Mouse (Mus musculus) kidney, embryonic 16.5 days (tissue): ENCODE results near the gene Phc1. TPM values are rescaled to one million over a fixed set of nuclear protein-coding genes. Genes with fewer than 3 reads are reported as not detected.
A peak's percentile ranks its signal among the peaks of the same experiment; 100 is the strongest.

Experiments
- ATAC-seq: fragments of 200-750 bp; cut with Nextera tagmentation; 2 replicates; pipeline ENCODE4 v1.8.0; 2017; ENCODE audit warnings: moderate TSS enrichment; ENCODE audit not compliant: low FRiP score, low TSS enrichment
- H3K27ac ChIP-seq: fragments of 300-500 bp; sonication (generic); 2 replicates; pipeline ENCODE4 v1.5.1; 2014; ENCODE audit warnings: low read length
- H3K27me3 ChIP-seq: fragments of 300-500 bp; sonication (generic); 2 replicates; pipeline ENCODE4 v1.6.1; 2014; ENCODE audit warnings: low read length, control low read depth, mixed read lengths; ENCODE audit not compliant: insufficient read depth
- H3K36me3 ChIP-seq: fragments of 300-500 bp; sonication (generic); 2 replicates; pipeline ENCODE4 v1.6.1; 2014; ENCODE audit warnings: low read length, control low read depth, mixed read lengths; ENCODE audit not compliant: insufficient read depth
- H3K4me1 ChIP-seq: fragments of 300-500 bp; sonication (generic); 2 replicates; pipeline ENCODE4 v1.6.1; 2014; ENCODE audit warnings: low read length, control low read depth, mixed read lengths; ENCODE audit not compliant: insufficient read depth
- H3K4me2 ChIP-seq: fragments of 300-500 bp; sonication (generic); replicated peaks from 2 replicates; pipeline ENCODE4 v1.6.1; 2014; ENCODE audit warnings: low read depth, low read length
- H3K4me3 ChIP-seq: fragments of 300-500 bp; sonication (generic); 2 replicates; pipeline ENCODE4 v1.5.1; 2014; ENCODE audit warnings: mild to moderate bottlenecking, low read length
- H3K9ac ChIP-seq: fragments of 300-500 bp; sonication (generic); replicated peaks from 2 replicates; pipeline ENCODE4 v1.6.1; 2014; ENCODE audit warnings: low read length
- H3K9me3 ChIP-seq: fragments of 300-500 bp; sonication (generic); 2 replicates; pipeline ENCODE4 v1.6.1; 2016; ENCODE audit warnings: low read length, control low read depth
- WGBS: fragments of 180-500 bp; shearing (Covaris S2); extraction: QIAGEN DNeasy Blood & Tissue Kit; methylation state at CpG from one replicate; pipeline ENCODE4 v1.1.7; 2014; 5-methylcytosine and 5-hydroxymethylcytosine counted together
- polyA plus RNA-seq: library from polyadenylated mRNA; unstranded; fragments of >200 nt; fragmentation: Nextera tagmentation; extraction: Ambion mirVana; gene quantifications from 2 replicates; pipeline ENCODE4 v1.2.1, GENCODE M21; 2015

Phc1 gene
- polyA plus RNA-seq, 1 experiment from 2014 or later = 17.9 TPM

DNA sequence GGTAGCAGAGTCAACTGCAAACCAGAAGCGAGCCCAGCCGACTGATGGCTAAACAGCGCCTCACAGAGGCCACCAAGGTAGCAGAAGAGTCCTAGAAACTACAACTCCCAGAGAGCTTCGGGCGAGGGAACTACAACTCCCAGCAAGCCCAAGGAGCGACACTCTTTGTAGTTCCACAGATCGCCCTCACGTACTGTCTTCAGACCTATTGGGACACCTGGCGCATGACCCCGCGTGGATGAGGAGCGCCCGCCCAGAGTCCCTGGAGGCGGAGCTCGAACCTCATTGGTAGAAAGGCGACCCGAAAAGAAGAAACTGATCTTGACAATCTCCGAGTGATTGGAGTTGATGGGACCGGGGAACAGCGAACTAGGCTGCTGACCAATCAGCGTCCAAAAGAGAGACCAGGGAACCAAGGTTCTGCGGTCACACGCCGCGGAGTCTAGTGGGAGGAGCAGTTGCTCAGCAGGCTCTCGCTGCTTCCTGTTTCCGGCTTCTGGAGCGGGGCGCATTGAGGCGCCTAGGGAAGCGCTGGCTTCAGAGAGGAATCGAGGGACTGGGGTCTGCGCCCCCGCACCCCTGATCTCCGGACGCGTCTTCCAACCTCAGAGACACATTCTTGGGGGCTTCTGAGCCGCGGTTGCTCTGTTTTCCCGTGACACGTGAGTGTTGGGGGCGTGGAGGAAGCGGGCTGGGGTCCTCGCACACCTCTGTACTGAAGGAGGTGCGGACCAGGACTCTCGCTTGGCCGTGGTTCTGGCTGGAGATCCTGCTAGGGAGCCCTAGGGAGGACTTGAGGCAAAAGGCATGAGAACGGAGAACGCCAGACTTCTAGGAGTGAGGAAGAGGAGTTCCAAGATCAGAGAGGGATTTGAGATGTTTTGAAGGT lies 31.6 kb downstream of the Phc1 start, which contains the start of gene M6pr:
M6pr (plus strand) TSS at position 216 of the 889 bp plus-strand sequence.
- H3K9me3 ChIP-seq = no peaks in the 10 kb centered on the region
- H3K9ac ChIP-seq = peak within 1 kb of the TSS; percentile 85
- H3K4me3 ChIP-seq = peak within 1 kb of the TSS; percentile 89
- peak; percentile 100 for ATAC-seq
- peak within 1 kb of the TSS; percentile 92 for H3K4me2 ChIP-seq
- H3K27ac ChIP-seq = peak within 1 kb of the TSS; percentile 84
- peaks cover 20% of the 10 kb centered on the region for H3K4me1 ChIP-seq
- under 1% methylated on average over 49 of the region's 49 CpGs for WGBS
- H3K27me3 ChIP-seq = no peaks in the 10 kb centered on the region
- peaks cover 7% of the 10 kb centered on the region; the same call in 1 of the 2 replicates for H3K36me3 ChIP-seq

DNA sequence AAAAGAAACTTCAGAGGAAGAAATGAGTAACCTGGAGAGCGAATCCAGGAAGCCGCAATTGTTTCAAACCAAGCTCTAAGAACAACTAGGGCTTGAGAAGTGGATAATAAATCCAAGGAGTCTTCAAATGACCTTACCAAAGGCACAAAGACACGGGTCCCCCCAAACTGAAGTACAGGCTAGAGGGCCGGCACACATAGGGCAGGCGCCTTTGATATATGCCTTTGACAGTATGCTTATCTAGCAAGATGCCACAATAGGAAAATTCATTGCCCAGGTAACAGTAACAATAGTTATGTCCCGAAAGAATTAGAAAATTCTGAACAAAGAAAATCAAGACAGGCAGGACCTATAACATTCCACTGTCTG lies 32.2 kb downstream of the Phc1 start:
- no peaks in the 10 kb centered on the region for H3K27me3 ChIP-seq
- no peak overlapping the region for H3K27ac ChIP-seq
- peak; percentile 32; the same call in 1 of the 2 replicates for ATAC-seq
- peak overlapping the region; percentile 89 for H3K4me3 ChIP-seq
- no peaks in the 10 kb centered on the region for H3K9me3 ChIP-seq
- no peak overlapping the region; the same call in 1 of the 2 replicates for H3K9ac ChIP-seq
- H3K4me2 ChIP-seq = peak overlapping the region; percentile 38
- peaks cover under 1% of the 10 kb centered on the region; the same call in 1 of the 2 replicates for H3K36me3 ChIP-seq
- WGBS = 65% methylated on average over 6 of the region's 6 CpGs
- H3K4me1 ChIP-seq = peaks cover 23% of the 10 kb centered on the region

DNA sequence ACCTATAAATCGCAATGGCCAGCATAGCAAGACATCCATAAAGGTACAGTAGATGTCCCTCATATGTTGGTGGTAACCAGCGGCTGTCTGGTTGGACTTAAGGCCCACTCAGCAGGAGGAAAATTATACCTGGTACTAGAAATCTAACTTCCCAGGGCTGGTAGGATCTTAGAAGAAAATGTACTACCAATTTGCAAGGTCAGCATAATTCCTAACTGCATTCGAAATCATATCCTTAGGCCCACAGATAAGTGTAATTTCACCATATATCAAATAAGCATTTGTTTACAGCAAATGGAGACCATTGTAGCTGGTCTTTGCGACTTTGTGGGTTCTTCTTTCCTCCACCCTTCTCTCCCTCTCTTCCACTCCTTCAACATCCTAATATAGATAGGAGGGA lies 33.7 kb downstream of the Phc1 start:
- H3K9me3 ChIP-seq = no peaks in the 10 kb centered on the region
- H3K9ac ChIP-seq = no peak overlapping the region
- no peak for ATAC-seq
- H3K36me3 ChIP-seq = no peaks in the 10 kb centered on the region
- 86% methylated on average over 4 of the region's 4 CpGs for WGBS
- peaks cover 23% of the 10 kb centered on the region for H3K4me1 ChIP-seq
- no peak overlapping the region for H3K27ac ChIP-seq
- no peak overlapping the region for H3K4me2 ChIP-seq
- H3K27me3 ChIP-seq = no peaks in the 10 kb centered on the region
- no peak overlapping the region for H3K4me3 ChIP-seq

DNA sequence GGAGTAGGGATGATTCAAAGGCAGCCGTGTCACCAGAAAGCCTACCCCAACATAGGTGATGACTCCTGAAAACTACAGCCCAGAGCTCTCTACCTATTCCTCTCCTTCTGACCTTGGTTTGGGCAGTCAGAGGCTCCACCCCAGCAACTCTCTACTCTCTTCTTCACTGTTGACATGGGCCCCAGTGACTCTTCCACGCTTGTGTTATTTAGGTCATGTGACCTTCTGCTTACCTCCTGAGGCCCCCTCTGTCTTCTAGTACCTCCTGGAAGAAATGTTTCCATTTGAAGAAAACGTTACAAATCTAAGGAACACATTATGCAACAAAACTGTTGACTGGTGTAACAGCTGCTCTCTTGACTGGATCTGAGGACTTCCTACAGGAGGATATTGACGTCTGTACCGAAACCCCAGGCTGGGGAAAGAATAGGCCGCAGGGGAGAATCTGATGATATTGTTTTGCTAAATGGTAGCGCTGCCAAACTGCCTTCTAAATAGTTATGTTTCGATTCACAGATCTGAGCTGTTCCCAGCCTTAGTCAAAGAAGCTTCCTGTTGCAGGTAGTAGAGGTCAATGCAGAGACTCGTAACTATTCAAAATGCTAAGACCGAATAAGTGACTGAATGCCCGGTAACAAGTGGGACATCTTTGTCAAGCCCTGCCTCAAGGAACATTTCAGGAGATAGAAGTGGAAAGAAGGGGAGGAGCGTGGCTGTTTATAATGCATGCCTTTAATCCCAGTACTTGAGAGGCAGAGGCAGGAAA lies 35.4 kb downstream of the Phc1 start:
- no peaks in the 10 kb centered on the region for H3K27me3 ChIP-seq
- ATAC-seq = no peak
- WGBS = 82% methylated on average over 12 of the region's 12 CpGs

DNA sequence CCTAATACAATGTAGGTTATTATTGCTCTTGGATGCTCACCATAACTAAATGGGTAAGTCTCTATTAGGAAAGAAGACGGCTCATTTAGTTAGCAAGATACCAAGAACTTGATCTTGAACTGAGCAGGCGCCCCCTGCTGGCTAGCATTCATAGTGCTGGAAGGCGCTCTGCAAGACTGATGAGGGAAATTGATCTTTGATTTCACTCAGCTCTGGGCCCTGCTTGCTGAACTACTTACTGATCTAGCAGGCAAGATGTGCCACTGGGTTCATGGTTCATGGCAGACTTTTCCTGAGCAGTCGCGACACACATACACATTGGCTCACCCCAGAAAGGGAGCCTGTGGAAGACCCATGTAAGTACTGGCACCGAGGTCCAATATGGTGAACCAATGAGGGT lies 36.0 kb downstream of the Phc1 start:
- no peak overlapping the region for H3K27ac ChIP-seq
- ATAC-seq = no peak
- H3K4me3 ChIP-seq = no peak overlapping the region
- no peaks in the 10 kb centered on the region for H3K36me3 ChIP-seq
- H3K4me1 ChIP-seq = peaks cover 4% of the 10 kb centered on the region; the same call in 1 of the 2 replicates
- H3K9me3 ChIP-seq = no peaks in the 10 kb centered on the region
- no peak overlapping the region for H3K9ac ChIP-seq
- no peak overlapping the region for H3K4me2 ChIP-seq
- H3K27me3 ChIP-seq = no peaks in the 10 kb centered on the region
- WGBS = 30% methylated on average over 6 of the region's 6 CpGs

More for the DNA sequence above, 35.4 kb downstream of the Phc1 start:
- Histone ChIP-seq H3K4me2 (no peak overlapping the region), H3K9ac (no peak overlapping the region), H3K27ac (no peak overlapping the region), H3K36me3 (no peaks in the 10 kb centered on the region), H3K9me3 (no peaks in the 10 kb centered on the region), H3K4me3 (no peak overlapping the region), H3K4me1 (peaks cover 10% of the 10 kb centered on the region)

DNA sequence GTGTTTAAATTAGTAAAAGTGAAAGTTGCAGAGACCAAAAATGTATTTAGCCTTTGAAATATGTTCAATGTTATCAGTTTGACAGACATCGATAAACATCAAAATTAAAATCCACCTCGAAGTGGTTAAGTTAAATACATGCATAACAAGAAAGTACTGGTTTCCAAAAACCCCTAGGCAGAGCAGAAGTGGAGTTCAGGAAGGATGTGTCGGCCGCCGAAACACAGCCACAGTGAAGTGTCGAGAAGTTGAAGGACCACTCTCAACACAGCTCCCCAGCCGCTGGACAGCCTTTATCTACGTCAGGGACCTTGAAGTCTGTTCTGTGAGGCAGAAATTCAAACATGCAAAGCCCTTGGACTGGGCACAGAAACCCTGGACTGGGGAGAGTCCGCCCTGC lies 36.8 kb downstream of the Phc1 start:
- ATAC-seq = no peak
- H3K4me1 ChIP-seq = peaks cover 4% of the 10 kb centered on the region; the same call in 1 of the 2 replicates

DNA sequence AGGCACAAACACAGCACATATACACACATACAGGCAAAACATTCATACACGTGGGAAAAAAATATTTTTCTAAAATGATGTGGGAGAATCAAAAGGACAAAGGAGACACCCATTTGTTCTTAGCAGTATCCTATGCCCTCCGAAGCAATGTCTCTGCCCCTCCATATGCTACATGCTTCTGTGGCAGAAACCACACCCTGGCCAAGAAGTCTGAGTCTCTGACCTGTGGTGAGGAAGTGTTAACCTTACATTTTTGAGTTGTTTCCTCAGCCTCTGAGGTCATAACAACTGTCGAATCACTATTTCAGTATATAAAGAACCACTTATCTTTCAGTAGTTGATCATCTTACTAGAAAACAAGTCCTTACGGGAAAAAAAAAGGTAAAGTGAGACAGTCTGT lies 37.7 kb downstream of the Phc1 start:
- Histone ChIP-seq H3K9me3 (no peaks in the 10 kb centered on the region), H3K4me1 (0 out of 2 replicates have a peak, but pooled peaks cover 4% of the 10 kb centered on the region), H3K36me3 (no peaks in the 10 kb centered on the region), H3K4me2 (no peak overlapping the region), H3K27me3 (no peaks in the 10 kb centered on the region), H3K27ac (no peak overlapping the region), H3K4me3 (no peak overlapping the region), H3K9ac (no peak overlapping the region)
- no peak for ATAC-seq
- WGBS = 85% methylated on average over 4 of the region's 4 CpGs

More for the DNA sequence above, 36.8 kb downstream of the Phc1 start:
- no peak overlapping the region for H3K27ac ChIP-seq
- no peaks in the 10 kb centered on the region for H3K9me3 ChIP-seq
- WGBS = 70% methylated on average over 9 of the region's 9 CpGs
- H3K4me3 ChIP-seq = no peak overlapping the region
- H3K27me3 ChIP-seq = no peaks in the 10 kb centered on the region
- H3K36me3 ChIP-seq = no peaks in the 10 kb centered on the region
- H3K9ac ChIP-seq = no peak overlapping the region
- H3K4me2 ChIP-seq = no peak overlapping the region

DNA sequence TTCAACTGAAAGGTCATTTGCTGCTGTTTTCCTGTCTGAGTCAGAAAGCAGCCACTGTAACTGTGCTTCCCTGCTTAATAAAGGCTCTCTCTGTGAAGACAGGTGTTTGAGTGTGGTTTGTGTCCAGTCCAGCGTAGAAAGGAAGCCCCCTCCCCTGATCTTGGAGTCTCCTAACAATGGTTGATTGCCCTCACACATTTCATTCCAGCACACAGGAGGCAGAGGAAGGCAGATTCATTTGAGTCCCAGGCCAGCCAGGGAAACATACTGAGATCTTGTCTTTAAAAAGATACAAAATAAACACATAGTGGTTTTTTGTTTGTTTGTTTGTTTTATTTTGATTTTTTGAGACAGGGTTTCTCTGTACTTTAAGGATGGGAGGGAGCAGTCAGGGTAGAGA lies 38.2 kb downstream of the Phc1 start:
- no peaks in the 10 kb centered on the region for H3K9me3 ChIP-seq
- H3K36me3 ChIP-seq = no peaks in the 10 kb centered on the region
- no peak overlapping the region for H3K9ac ChIP-seq
- H3K4me3 ChIP-seq = no peak overlapping the region
- H3K4me1 ChIP-seq = peaks cover 5% of the 10 kb centered on the region; the same call in 1 of the 2 replicates
- 41% methylated on average over 1 of the region's 1 CpGs for WGBS
- H3K27ac ChIP-seq = no peak overlapping the region
- no peaks in the 10 kb centered on the region for H3K27me3 ChIP-seq
- no peak overlapping the region for H3K4me2 ChIP-seq
- ATAC-seq = no peak

DNA sequence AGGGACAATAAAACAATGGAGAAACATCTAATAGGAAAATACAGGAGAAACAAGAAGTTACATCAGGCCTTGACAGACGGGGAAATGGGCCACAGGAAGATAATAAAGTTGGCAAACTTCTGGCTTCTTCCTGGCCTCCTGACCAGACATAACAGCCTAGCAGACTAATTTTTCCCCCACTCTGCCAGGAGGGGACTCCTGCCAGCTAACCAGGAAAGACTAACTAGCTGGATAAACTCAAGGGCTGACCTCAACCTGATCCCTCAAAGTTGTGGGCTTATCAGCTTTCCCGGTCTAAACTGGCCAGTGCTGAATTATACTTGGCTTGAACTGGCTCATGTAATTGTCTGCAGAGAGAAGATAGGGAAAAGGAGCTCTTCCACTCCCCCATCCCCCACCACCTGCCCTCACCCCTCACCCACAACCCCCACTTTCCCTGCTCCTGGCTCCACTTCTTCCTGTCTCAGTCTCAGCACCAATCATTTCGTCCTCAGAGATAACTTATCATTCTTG lies 40.7 kb downstream of the Phc1 start:
- 47% methylated on average over 3 of the region's 3 CpGs for WGBS
- H3K4me3 ChIP-seq = no peak overlapping the region
- no peaks in the 10 kb centered on the region for H3K27me3 ChIP-seq
- no peak for ATAC-seq
- H3K4me1 ChIP-seq = peaks cover 8% of the 10 kb centered on the region; the same call in 1 of the 2 replicates
- no peaks in the 10 kb centered on the region for H3K36me3 ChIP-seq
- no peak overlapping the region for H3K4me2 ChIP-seq
- no peaks in the 10 kb centered on the region for H3K9me3 ChIP-seq
- H3K9ac ChIP-seq = no peak overlapping the region
- H3K27ac ChIP-seq = no peak overlapping the region
